Mouse (Mus musculus) lung, adult 2 months (tissue): ENCODE data around the gene Plxna2.

Experiments used
- CTCF ChIP-seq: fragments of 200-500 bp; IDR thresholded peaks from 2 replicates; pipeline ENCODE4 v1.5.1; 2011; ENCODE audit warnings: mild to moderate bottlenecking, low read length, control low read depth; ENCODE audit not compliant: insufficient read depth
- POLR2A ChIP-seq: fragments of 200-500 bp; IDR thresholded peaks from 2 replicates; pipeline ENCODE4 v1.6.1; 2011; ENCODE audit warnings: low read depth, mild to moderate bottlenecking, control low read depth, low read length, borderline replicate concordance; ENCODE audit errors: extremely low read depth

GRCm38 (mm10) chr1:194643930-194644329 lies 25.9 kb downstream of the Plxna2 start:
- TF ChIP-seq POLR2A (no peak), CTCF (no peak)
